Mouse (Mus musculus) heart, postnatal 0 days (tissue): ENCODE results near the gene Atp6v0d1. TPM values are rescaled to one million over a fixed set of nuclear protein-coding genes. Genes with fewer than 3 reads are reported as not detected.

Experiments
- ATAC-seq: fragments of 200-750 bp; cut with Nextera tagmentation; 2 replicates; pipeline ENCODE4 v1.8.0; 2017; ENCODE audit warnings: low read depth, moderate number of reproducible peaks, moderate library complexity; ENCODE audit not compliant: insufficient read depth
- DNase-seq: peaks from one replicate; pipeline ENCODE4 v3.0.0-alpha.2; 2016; ENCODE audit warnings: low spot score
- H3K27ac ChIP-seq: fragments of 300-500 bp; sonication (generic); 2 replicates; pipeline ENCODE4 v1.5.1; 2014; ENCODE audit warnings: low read depth, mild to moderate bottlenecking
- H3K27me3 ChIP-seq: fragments of 300-500 bp; sonication (generic); 2 replicates; pipeline ENCODE4 v1.6.1; 2014; ENCODE audit warnings: low read length, mixed read lengths; ENCODE audit not compliant: control insufficient read depth, insufficient read depth
- H3K36me3 ChIP-seq: fragments of 300-500 bp; sonication (generic); replicated peaks from 2 replicates; pipeline ENCODE4 v1.6.1; 2014; ENCODE audit warnings: low read length, mixed read lengths; ENCODE audit not compliant: control insufficient read depth, insufficient read depth
- H3K4me1 ChIP-seq: fragments of 300-500 bp; sonication (generic); 2 replicates; pipeline ENCODE4 v1.6.1; 2014; ENCODE audit warnings: antibody characterized with exemption; ENCODE audit not compliant: control insufficient read depth, insufficient read depth
- H3K4me2 ChIP-seq: fragments of 300-500 bp; sonication (generic); 2 replicates; pipeline ENCODE4 v1.6.1; 2014; ENCODE audit warnings: low read depth, mild to moderate bottlenecking, low read length, moderate library complexity
- H3K4me3 ChIP-seq: fragments of 300-500 bp; sonication (generic); 2 replicates; pipeline ENCODE4 v1.5.1; 2014; ENCODE audit warnings: low read depth, low read length
- H3K9ac ChIP-seq: fragments of 300-500 bp; sonication (generic); replicated peaks from 2 replicates; pipeline ENCODE4 v1.6.1; 2014; ENCODE audit warnings: low read depth, low read length, mixed read lengths
- H3K9me3 ChIP-seq: fragments of 300-500 bp; sonication (generic); replicated peaks from 2 replicates; pipeline ENCODE4 v1.6.1; 2016; ENCODE audit warnings: low read length; ENCODE audit not compliant: control insufficient read depth
- CTCF ChIP-seq: IDR thresholded peaks from 2 replicates; pipeline ENCODE4 v1.5.1; 2016; ENCODE audit warnings: antibody characterized with exemption, control low read depth, low read depth
- EP300 ChIP-seq: IDR thresholded peaks from 2 replicates; pipeline ENCODE4 v1.6.1; 2016; ENCODE audit warnings: antibody characterized with exemption, low read depth
- WGBS: fragments of 180-500 bp; shearing (Covaris S2); extraction: QIAGEN DNeasy Blood & Tissue Kit; methylation state at CpG from one replicate; pipeline ENCODE4 v1.1.7; 2014; 5-methylcytosine and 5-hydroxymethylcytosine counted together
- polyA plus RNA-seq: library from polyadenylated mRNA; unstranded; fragments of >200 nt; fragmentation: Nextera tagmentation; extraction: Ambion mirVana; gene quantifications from 2 replicates; pipeline ENCODE4 v1.2.1, GENCODE M21; 2015
- total RNA-seq: library from RNA; depleted of rRNA; stranded (reverse); fragments of >200 nt; gene quantifications from 2 replicates; pipeline ENCODE4 v1.2.3, GENCODE M21; 2014; ENCODE audit warnings: low replicate concordance

Atp6v0d1 gene
- total and polyA plus RNA-seq, 2 experiments from 2014 or later, result 57.5 to 60.8 TPM

DNA sequence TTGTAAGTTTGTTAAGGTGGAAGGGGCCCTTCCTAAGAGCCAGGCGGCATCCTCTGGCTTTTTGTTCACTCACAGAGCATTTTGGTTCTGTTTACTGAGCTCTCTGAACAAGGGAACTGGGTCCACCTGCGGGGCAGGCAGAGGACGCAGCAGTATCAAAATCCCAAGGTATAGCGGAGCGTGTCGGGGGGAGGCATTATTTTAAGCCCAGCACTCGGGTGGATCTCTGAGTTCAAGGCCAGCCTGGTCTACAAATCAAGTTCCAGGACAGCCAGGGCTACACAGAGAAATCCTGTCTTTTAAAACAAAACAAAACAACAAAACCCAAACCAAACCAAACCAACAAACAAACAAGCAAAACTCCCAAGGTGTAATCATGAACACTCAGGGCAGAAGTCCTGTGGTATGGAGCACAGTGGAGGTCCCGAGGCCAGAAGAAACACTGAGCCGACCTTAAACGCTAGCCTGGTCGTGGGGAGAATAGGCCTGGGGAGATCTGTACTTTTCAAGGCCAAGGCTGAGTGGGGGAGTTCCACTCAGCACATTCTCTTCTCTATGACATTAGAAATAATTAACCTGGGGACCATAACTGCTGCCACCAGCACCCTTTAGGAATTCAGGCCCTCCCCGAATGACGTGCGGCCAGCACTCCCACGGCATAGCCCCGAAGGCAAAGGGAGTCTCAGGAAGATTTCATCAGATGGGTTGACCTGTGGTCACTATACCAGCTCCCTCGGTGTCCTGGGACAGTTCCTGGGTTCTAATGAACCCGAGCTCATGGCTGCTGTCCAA, 28.8 kb upstream of the Atp6v0d1 start:
- H3K4me1 ChIP-seq, result peaks cover 4% of the 10 kb centered on the region; the same call in 1 of the 2 replicates
- H3K4me2 ChIP-seq, result peak overlapping the region; percentile 49
- DNase-seq, result no peak
- TF ChIP-seq EP300 (no peak), CTCF (no peak)
- WGBS, result 65% methylated on average over 18 of the region's 18 CpGs
- no peak for ATAC-seq
- peak overlapping the region; percentile 78 for H3K27ac ChIP-seq
- peak overlapping the region; percentile 2; the same call in 1 of the 2 replicates for H3K9ac ChIP-seq
- no peaks in the 10 kb centered on the region for H3K36me3 ChIP-seq
- peak overlapping the region; percentile 25 for H3K4me3 ChIP-seq
- no peaks in the 10 kb centered on the region for H3K9me3 ChIP-seq
- 0 out of 2 replicates have a peak, but pooled peaks cover 3% of the 10 kb centered on the region for H3K27me3 ChIP-seq

DNA sequence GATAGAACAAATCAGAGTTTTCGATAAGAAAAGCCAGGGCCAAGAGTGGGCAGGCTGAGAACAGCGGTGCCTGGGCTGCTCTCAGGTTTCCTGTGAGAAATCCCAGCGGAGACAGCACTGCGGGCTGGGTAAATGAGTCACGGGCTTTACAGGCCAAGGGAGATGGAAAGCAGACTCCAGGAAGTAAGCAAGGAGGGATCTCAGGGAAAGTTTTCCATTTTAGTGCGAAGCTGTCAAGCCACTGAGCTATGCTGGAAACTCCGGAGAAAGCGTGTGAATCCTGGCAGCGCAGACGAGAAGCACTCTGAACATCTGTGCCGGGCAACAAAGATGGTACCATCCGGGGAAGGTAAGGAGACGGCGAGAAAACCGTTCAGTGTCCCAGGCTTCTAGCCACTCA, 28.0 kb upstream of the Atp6v0d1 start:
- Histone ChIP-seq H3K4me2 (peak overlapping the region; percentile 49), H3K9ac (peak overlapping the region; percentile 2; the same call in 1 of the 2 replicates), H3K9me3 (no peaks in the 10 kb centered on the region), H3K27ac (peak overlapping the region; percentile 78), H3K4me1 (peaks cover 4% of the 10 kb centered on the region; the same call in 1 of the 2 replicates), H3K27me3 (0 out of 2 replicates have a peak, but pooled peaks cover 3% of the 10 kb centered on the region), H3K4me3 (peak overlapping the region; percentile 25), H3K36me3 (no peaks in the 10 kb centered on the region)
- ATAC-seq, result peak; percentile 52
- DNase-seq, result peak; percentile 76
- 9% methylated on average over 15 of the region's 15 CpGs for WGBS
- no peak for TF ChIP-seq EP300
- no peak for TF ChIP-seq CTCF

- 0 out of 2 replicates have a peak, but pooled peaks cover 3% of the 10 kb centered on the region for H3K27me3 ChIP-seq
- no peak for TF ChIP-seq EP300
- no peak for TF ChIP-seq CTCF
- no peak overlapping the region for H3K4me2 ChIP-seq
- no peaks in the 10 kb centered on the region for H3K36me3 ChIP-seq
- no peaks in the 10 kb centered on the region for H3K9me3 ChIP-seq
- H3K27ac ChIP-seq, result no peak overlapping the region
- H3K9ac ChIP-seq, result no peak overlapping the region
- DNase-seq (no peak), ATAC-seq (no peak)
- H3K4me1 ChIP-seq, result peaks cover 4% of the 10 kb centered on the region; the same call in 1 of the 2 replicates
- H3K4me3 ChIP-seq, result no peak overlapping the region
- 64% methylated on average over 2 of the region's 2 CpGs for WGBS
Measured at GRCm38 (mm10) chr8:105592431-105592830, 26.6 kb upstream of the Atp6v0d1 start.

DNA sequence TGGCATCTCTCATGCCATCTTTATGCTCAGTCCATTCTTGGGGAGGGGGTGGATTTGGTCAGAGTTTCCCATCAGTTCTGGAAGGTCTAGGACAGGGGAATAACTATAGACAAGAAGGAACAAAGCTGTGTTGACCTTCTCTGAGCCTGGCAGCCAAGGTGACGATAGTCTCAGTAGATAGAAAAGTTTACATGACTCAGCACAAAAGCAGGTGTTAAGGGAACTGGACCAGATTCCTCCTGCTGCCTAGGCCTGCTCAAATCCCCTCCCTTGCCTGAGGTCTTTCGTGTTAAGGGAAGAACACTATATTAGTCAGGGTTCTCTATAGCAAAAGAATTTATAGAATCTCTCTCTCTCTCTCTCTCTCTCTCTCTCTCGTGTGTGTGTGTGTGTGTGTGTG, 13.9 kb upstream of the Atp6v0d1 start:
- no peak for TF ChIP-seq EP300
- TF ChIP-seq CTCF, result no peak
- DNase-seq (no peak), ATAC-seq (no peak)
- H3K9ac ChIP-seq, result no peak overlapping the region
- 41% methylated on average over 3 of the region's 3 CpGs for WGBS
- H3K4me1 ChIP-seq, result no peaks in the 10 kb centered on the region
- H3K27ac ChIP-seq, result no peak overlapping the region
- no peaks in the 10 kb centered on the region for H3K27me3 ChIP-seq
- H3K36me3 ChIP-seq, result no peaks in the 10 kb centered on the region
- no peaks in the 10 kb centered on the region for H3K9me3 ChIP-seq
- no peak overlapping the region for H3K4me3 ChIP-seq
- H3K4me2 ChIP-seq, result no peak overlapping the region

- Histone ChIP-seq H3K4me1 (no peaks in the 10 kb centered on the region), H3K9ac (no peak overlapping the region), H3K9me3 (no peaks in the 10 kb centered on the region), H3K36me3 (no peaks in the 10 kb centered on the region), H3K27me3 (no peaks in the 10 kb centered on the region), H3K27ac (no peak overlapping the region), H3K4me3 (no peak overlapping the region), H3K4me2 (no peak overlapping the region)
- DNase-seq (peak; percentile 28), ATAC-seq (peak; percentile 33; the same call in 1 of the 2 replicates)
- WGBS, result 28% methylated on average over 3 of the region's 3 CpGs
- TF ChIP-seq CTCF (no peak), EP300 (no peak)
Measured at GRCm38 (mm10) chr8:105575538-105575937, 9.7 kb upstream of the Atp6v0d1 start.
